Mouse (Mus musculus) forebrain, embryonic 14.5 days (tissue): ENCODE data around the gene Abcc4. TPM values are rescaled to one million over a fixed set of nuclear protein-coding genes. Genes with fewer than 3 reads are reported as not detected.

ENCODE experiments used
- ATAC-seq: fragments of 200-750 bp; cut with Nextera tagmentation; 2 replicates; pipeline ENCODE4 v1.8.0; 2017; ENCODE audit warnings: mild to moderate bottlenecking, moderate library complexity
- DNase-seq: peaks from one replicate; pipeline ENCODE4 v3.0.0-alpha.2; 2015; ENCODE audit warnings: low spot score
- H3K27ac ChIP-seq: fragments of 300-500 bp; sonication (generic); 2 replicates; pipeline ENCODE4 v1.5.1; 2014; ENCODE audit warnings: low read depth, mild to moderate bottlenecking, control low read depth, low read length, moderate library complexity
- H3K27me3 ChIP-seq: fragments of 300-500 bp; sonication (generic); replicated peaks from 2 replicates; pipeline ENCODE4 v1.6.1; 2014; ENCODE audit warnings: low read length, control low read depth, mixed read lengths; ENCODE audit not compliant: control insufficient read depth, insufficient read depth
- H3K36me3 ChIP-seq: fragments of 300-500 bp; sonication (generic); 2 replicates; pipeline ENCODE4 v1.6.1; 2014; ENCODE audit warnings: low read length, control low read depth; ENCODE audit not compliant: control insufficient read depth, insufficient read depth
- H3K4me1 ChIP-seq: fragments of 300-500 bp; sonication (generic); 2 replicates; pipeline ENCODE4 v1.6.1; 2014; ENCODE audit warnings: antibody characterized with exemption, low read length, control low read depth; ENCODE audit not compliant: control insufficient read depth, insufficient read depth
- H3K4me2 ChIP-seq: fragments of 300-500 bp; sonication (generic); 2 replicates; pipeline ENCODE4 v1.6.1; 2014; ENCODE audit warnings: mild to moderate bottlenecking, control low read depth, low read length
- H3K4me3 ChIP-seq: fragments of 300-500 bp; sonication (generic); 2 replicates; pipeline ENCODE4 v1.5.1; 2014; ENCODE audit warnings: low read depth, low read length, control low read depth
- H3K9ac ChIP-seq: fragments of 300-500 bp; sonication (generic); 2 replicates; pipeline ENCODE4 v1.6.1; 2014; ENCODE audit warnings: mild to moderate bottlenecking, low read length, control low read depth, moderate library complexity
- H3K9me3 ChIP-seq: fragments of 300-500 bp; sonication (generic); replicated peaks from 2 replicates; pipeline ENCODE4 v1.6.1; 2016; ENCODE audit warnings: low read length, control low read depth, mixed read lengths; ENCODE audit not compliant: control insufficient read depth
- WGBS: fragments of 180-500 bp; shearing (Covaris S2); extraction: QIAGEN DNeasy Blood & Tissue Kit; methylation state at CpG from one replicate; pipeline ENCODE4 v1.1.7; 2014; 5-methylcytosine and 5-hydroxymethylcytosine counted together
- polyA plus RNA-seq: library from polyadenylated mRNA; unstranded; fragments of >200 nt; fragmentation: Nextera tagmentation; extraction: Ambion mirVana; gene quantifications from 2 replicates; pipeline ENCODE4 v1.2.1, GENCODE M21; 2014

Abcc4 gene
- polyA plus RNA-seq, 1 experiment from 2014 or later, result 1.0 TPM

GRCm38 (mm10) chr14:118714720-118715119 is 8.7 kb upstream of the Abcc4 start:
- Histone ChIP-seq H3K9me3 (no peaks in the 10 kb centered on the region), H3K9ac (no peak overlapping the region), H3K4me2 (no peak overlapping the region), H3K36me3 (no peaks in the 10 kb centered on the region), H3K27ac (no peak overlapping the region), H3K4me3 (no peak overlapping the region), H3K27me3 (no peaks in the 10 kb centered on the region), H3K4me1 (peaks cover 8% of the 10 kb centered on the region)
- DNase-seq (no peak), ATAC-seq (no peak)
- WGBS, result 90% methylated on average over 6 of the region's 6 CpGs

GRCm38 (mm10) chr14:118714320-118714719 is 8.3 kb upstream of the Abcc4 start:
- no peak overlapping the region for H3K4me3 ChIP-seq
- H3K9me3 ChIP-seq, result no peaks in the 10 kb centered on the region
- H3K4me2 ChIP-seq, result no peak overlapping the region
- H3K27me3 ChIP-seq, result no peaks in the 10 kb centered on the region
- no peak overlapping the region for H3K27ac ChIP-seq
- H3K4me1 ChIP-seq, result peaks cover 11% of the 10 kb centered on the region
- DNase-seq (no peak), ATAC-seq (no peak)
- 92% methylated on average over 2 of the region's 2 CpGs for WGBS
- no peak overlapping the region for H3K9ac ChIP-seq
- H3K36me3 ChIP-seq, result no peaks in the 10 kb centered on the region

- Histone ChIP-seq H3K36me3 (no peaks in the 10 kb centered on the region), H3K27ac (no peak overlapping the region), H3K4me1 (peaks cover 11% of the 10 kb centered on the region), H3K4me3 (no peak overlapping the region), H3K9ac (peak overlapping the region; percentile 49), H3K4me2 (peak overlapping the region; percentile 52), H3K9me3 (no peaks in the 10 kb centered on the region), H3K27me3 (no peaks in the 10 kb centered on the region)
- DNase-seq (no peak), ATAC-seq (no peak)
- WGBS, result 10% methylated on average over 8 of the region's 8 CpGs
These were observed 7.8 kb upstream of the Abcc4 start for GRCm38 (mm10) chr14:118713869-118714268.

- no peak for DNase-seq
- H3K4me3 ChIP-seq, result peak overlapping the region; percentile 27
- no peaks in the 10 kb centered on the region for H3K9me3 ChIP-seq
- no peaks in the 10 kb centered on the region for H3K27me3 ChIP-seq
- H3K4me2 ChIP-seq, result peak overlapping the region; percentile 52
- no peak; the same call in 1 of the 2 replicates for ATAC-seq
- H3K36me3 ChIP-seq, result no peaks in the 10 kb centered on the region
- H3K4me1 ChIP-seq, result peaks cover 11% of the 10 kb centered on the region
- no peak overlapping the region for H3K27ac ChIP-seq
- WGBS, result 2% methylated on average over 18 of the region's 18 CpGs
- H3K9ac ChIP-seq, result peak overlapping the region; percentile 49
These were observed 7.4 kb upstream of the Abcc4 start for GRCm38 (mm10) chr14:118713408-118713807.

- no peak for ATAC-seq
- H3K4me1 ChIP-seq, result peaks cover 11% of the 10 kb centered on the region
- no peaks in the 10 kb centered on the region for H3K9me3 ChIP-seq
- no peak overlapping the region for H3K4me3 ChIP-seq
- no peak overlapping the region for H3K27ac ChIP-seq
- no peaks in the 10 kb centered on the region for H3K36me3 ChIP-seq
- no peaks in the 10 kb centered on the region for H3K27me3 ChIP-seq
- WGBS, result 64% methylated on average over 5 of the region's 5 CpGs
- H3K4me2 ChIP-seq, result peak overlapping the region; percentile 52
- H3K9ac ChIP-seq, result no peak overlapping the region
- no peak for DNase-seq
These were observed 6.9 kb upstream of the Abcc4 start for GRCm38 (mm10) chr14:118712889-118713288.

- Histone ChIP-seq H3K4me2 (no peak overlapping the region), H3K36me3 (no peaks in the 10 kb centered on the region), H3K27me3 (peaks cover 5% of the 10 kb centered on the region; the same call in 1 of the 2 replicates), H3K27ac (no peak overlapping the region), H3K4me3 (no peak overlapping the region), H3K9me3 (no peaks in the 10 kb centered on the region), H3K9ac (no peak overlapping the region), H3K4me1 (peaks cover 13% of the 10 kb centered on the region)
- no peak for ATAC-seq
- DNase-seq, result no peak
These were observed 4.9 kb upstream of the Abcc4 start for GRCm38 (mm10) chr14:118710945-118711344.

GRCm38 (mm10) chr14:118709736-118710135 is 3.7 kb upstream of the Abcc4 start:
- H3K4me1 ChIP-seq, result peaks cover 13% of the 10 kb centered on the region
- no peaks in the 10 kb centered on the region for H3K9me3 ChIP-seq
- no peak overlapping the region for H3K27ac ChIP-seq
- H3K4me2 ChIP-seq, result no peak overlapping the region
- ATAC-seq (peak; percentile 76), DNase-seq (peak; percentile 91)
- no peak overlapping the region for H3K9ac ChIP-seq
- H3K4me3 ChIP-seq, result no peak overlapping the region
- H3K36me3 ChIP-seq, result no peaks in the 10 kb centered on the region
- WGBS, result 28% methylated on average over 11 of the region's 11 CpGs
- H3K27me3 ChIP-seq, result peaks cover 5% of the 10 kb centered on the region

- Histone ChIP-seq H3K27ac (no peak overlapping the region), H3K36me3 (no peaks in the 10 kb centered on the region), H3K4me1 (peaks cover 10% of the 10 kb centered on the region), H3K9me3 (no peaks in the 10 kb centered on the region), H3K27me3 (peaks cover 10% of the 10 kb centered on the region), H3K9ac (no peak overlapping the region), H3K4me2 (no peak overlapping the region), H3K4me3 (no peak overlapping the region)
- no peak for ATAC-seq
- 82% methylated on average over 5 of the region's 5 CpGs for WGBS
- DNase-seq, result no peak
These were observed 2.1 kb upstream of the Abcc4 start for GRCm38 (mm10) chr14:118708126-118708525.

GRCm38 (mm10) chr14:118706962-118707361 is 943 bp upstream of the Abcc4 start:
- ATAC-seq, result no peak
- Histone ChIP-seq H3K27me3 (peaks cover 10% of the 10 kb centered on the region), H3K9ac (no peak overlapping the region), H3K36me3 (no peaks in the 10 kb centered on the region), H3K4me1 (peaks cover 8% of the 10 kb centered on the region; the same call in 1 of the 2 replicates), H3K9me3 (no peaks in the 10 kb centered on the region), H3K27ac (no peak overlapping the region), H3K4me2 (peak overlapping the region; percentile 95; the same call in 1 of the 2 replicates), H3K4me3 (no peak overlapping the region)
- WGBS, result 85% methylated on average over 11 of the region's 11 CpGs
- no peak for DNase-seq
